Mouse (Mus musculus) G1E (cell line): ENCODE results near the gene Rap1gap2.

Experiments
- CTCF ChIP-seq: IDR thresholded peaks from 2 replicates; pipeline ENCODE4 v1.5.1; 2012; ENCODE audit warnings: low read depth, low read length, inconsistent platforms, mixed read lengths
- GATA1 ChIP-seq: IDR thresholded peaks from 2 replicates; pipeline ENCODE4 v1.6.1; 2012; ENCODE audit warnings: borderline replicate concordance, low read length, inconsistent platforms, mixed read lengths
- GATA2 ChIP-seq: IDR thresholded peaks from 2 replicates; pipeline ENCODE4 v1.6.1; 2012; ENCODE audit warnings: low read depth, low read length, inconsistent platforms, borderline replicate concordance
- POLR2AphosphoS5 ChIP-seq: IDR thresholded peaks from 2 replicates; pipeline ENCODE4 v1.6.1; 2012; ENCODE audit warnings: low read depth, low read length, inconsistent platforms; ENCODE audit not compliant: insufficient replicate concordance
- TAL1 ChIP-seq: conservative IDR thresholded peaks from 2 replicates; pipeline ENCODE4 v1.6.1; 2012; ENCODE audit warnings: low read depth, low read length, inconsistent platforms, mixed read lengths

DNA sequence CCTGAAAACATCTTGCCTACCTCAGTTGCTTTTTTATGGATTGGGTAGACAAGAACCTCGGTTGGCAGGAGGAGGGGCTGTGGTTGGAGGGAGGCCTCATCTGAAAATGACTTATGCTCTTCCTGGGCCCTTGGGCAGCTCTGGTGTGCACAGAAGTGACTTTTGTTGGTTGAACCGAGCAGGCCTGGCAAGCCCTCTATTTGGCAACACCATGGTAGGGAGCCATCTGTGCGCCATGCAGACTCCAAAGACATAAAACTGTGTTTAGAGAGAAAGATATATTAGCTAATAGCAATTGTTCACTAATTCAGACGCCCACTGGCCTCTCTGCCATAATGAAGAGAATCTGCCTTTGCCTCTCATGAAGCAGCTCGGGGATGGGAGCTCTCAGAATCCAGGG is 94.6 kb downstream of the Rap1gap2 start:
- TF ChIP-seq GATA1 (no peak), CTCF (no peak), POLR2AphosphoS5 (no peak), TAL1 (no peak), GATA2 (no peak)
